Mouse (Mus musculus) limb, embryonic 11.5 days (tissue): ENCODE measurements around the gene Maml3. TPM values are rescaled to one million over a fixed set of nuclear protein-coding genes. Genes with fewer than 3 reads are reported as not detected.

Experiments
- ATAC-seq: fragments of 200-750 bp; cut with Nextera tagmentation; 2 replicates; pipeline ENCODE4 v1.8.0; 2017; ENCODE audit warnings: low read depth; ENCODE audit not compliant: insufficient number of reproducible peaks, low FRiP score, low TSS enrichment
- DNase-seq: peaks from one replicate; pipeline ENCODE4 v3.0.0-alpha.2; 2015; ENCODE audit warnings: low spot score
- H3K27ac ChIP-seq: fragments of 300-500 bp; sonication (generic); replicated peaks from 2 replicates; pipeline ENCODE4 v1.5.1; 2014; ENCODE audit warnings: low read depth, mild to moderate bottlenecking, low read length
- H3K27me3 ChIP-seq: fragments of 300-500 bp; sonication (generic); 2 replicates; pipeline ENCODE4 v1.6.1; 2014; ENCODE audit warnings: mild to moderate bottlenecking, low read length, mixed read lengths; ENCODE audit not compliant: control insufficient read depth, insufficient read depth
- H3K36me3 ChIP-seq: fragments of 300-500 bp; sonication (generic); 2 replicates; pipeline ENCODE4 v1.6.1; 2014; ENCODE audit warnings: mild to moderate bottlenecking, low read length, moderate library complexity, mixed read lengths; ENCODE audit not compliant: control insufficient read depth, insufficient read depth
- H3K4me1 ChIP-seq: fragments of 300-500 bp; sonication (generic); 2 replicates; pipeline ENCODE4 v1.6.1; 2014; ENCODE audit warnings: low read length, mixed read lengths; ENCODE audit not compliant: control insufficient read depth, insufficient read depth
- H3K4me2 ChIP-seq: fragments of 300-500 bp; sonication (generic); 2 replicates; pipeline ENCODE4 v1.6.1; 2014; ENCODE audit warnings: low read depth, mild to moderate bottlenecking, moderate library complexity; ENCODE audit not compliant: severe bottlenecking
- H3K4me3 ChIP-seq: fragments of 300-500 bp; sonication (generic); 2 replicates; pipeline ENCODE4 v1.5.1; 2014; ENCODE audit warnings: low read depth, low read length
- H3K9ac ChIP-seq: fragments of 300-500 bp; sonication (generic); 2 replicates; pipeline ENCODE4 v1.6.1; 2014; ENCODE audit warnings: mild to moderate bottlenecking, low read length
- H3K9me3 ChIP-seq: fragments of 300-500 bp; sonication (generic); 2 replicates; pipeline ENCODE4 v1.6.1; 2016; ENCODE audit warnings: low read length; ENCODE audit not compliant: control insufficient read depth
- WGBS: fragments of 180-500 bp; shearing (Covaris S2); extraction: QIAGEN DNeasy Blood & Tissue Kit; methylation state at CpG from one replicate; pipeline ENCODE4 v1.1.7; 2014; 5-methylcytosine and 5-hydroxymethylcytosine counted together
- polyA plus RNA-seq: library from polyadenylated mRNA; unstranded; fragments of >200 nt; fragmentation: Nextera tagmentation; extraction: Ambion mirVana; gene quantifications from 2 replicates; pipeline ENCODE4 v1.2.1, GENCODE M21; 2014

The Maml3 gene
- polyA plus RNA-seq, 1 experiment from 2014 or later = 4.3 TPM

DNA sequence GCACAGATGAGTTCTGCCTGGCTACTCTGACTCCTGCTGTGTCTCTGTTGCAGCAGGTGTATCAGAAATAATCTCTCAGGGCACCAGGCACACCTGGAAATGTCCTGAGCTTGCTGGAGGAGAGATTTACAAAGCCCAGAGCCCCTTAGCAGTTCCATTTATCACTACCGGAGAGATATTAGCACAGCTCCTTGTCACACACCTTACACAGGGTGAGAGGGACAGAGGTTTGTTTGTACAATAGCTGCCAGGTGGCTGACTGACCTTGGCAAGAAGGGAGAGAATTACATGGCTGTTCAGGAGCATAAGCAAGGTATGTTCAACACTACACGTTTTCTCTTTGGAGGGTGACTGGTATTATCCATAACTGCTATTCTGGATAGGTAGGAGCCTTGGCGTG lies 409.2 kb downstream of the Maml3 start:
- H3K27me3 ChIP-seq = no peaks in the 10 kb centered on the region
- H3K9ac ChIP-seq = no peak overlapping the region
- no peak overlapping the region for H3K4me2 ChIP-seq
- no peak overlapping the region for H3K4me3 ChIP-seq
- H3K4me1 ChIP-seq = peaks cover 5% of the 10 kb centered on the region
- WGBS = 81% methylated on average over 3 of the region's 3 CpGs
- no peak for ATAC-seq
- H3K36me3 ChIP-seq = no peaks in the 10 kb centered on the region
- no peak for DNase-seq
- no peaks in the 10 kb centered on the region for H3K9me3 ChIP-seq
- H3K27ac ChIP-seq = no peak overlapping the region

DNA sequence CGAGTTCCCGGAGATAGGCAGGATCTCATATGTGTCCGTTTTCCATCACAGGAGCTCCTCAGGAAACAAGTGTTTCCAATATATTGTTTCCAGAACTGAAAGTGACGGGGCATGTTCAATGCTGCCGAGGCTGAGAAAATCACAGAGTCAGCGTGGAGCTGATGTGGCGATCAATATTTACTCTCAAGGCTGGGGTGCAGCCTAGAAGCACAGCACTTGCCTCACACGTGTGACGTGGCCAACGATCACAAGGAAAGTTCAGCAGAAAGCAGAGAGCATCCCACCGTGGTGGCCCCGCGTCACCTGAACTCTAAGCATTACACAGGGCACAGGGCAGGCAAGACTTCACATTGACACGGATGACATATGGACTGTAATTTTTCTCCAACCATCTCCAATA lies 410.3 kb downstream of the Maml3 start:
- 90% methylated on average over 14 of the region's 14 CpGs for WGBS
- no peak overlapping the region for H3K27ac ChIP-seq
- H3K4me2 ChIP-seq = no peak overlapping the region
- H3K36me3 ChIP-seq = 0 out of 2 replicates have a peak, but pooled peaks cover 3% of the 10 kb centered on the region
- no peak overlapping the region for H3K9ac ChIP-seq
- no peak for DNase-seq
- no peak overlapping the region for H3K4me3 ChIP-seq
- no peaks in the 10 kb centered on the region for H3K4me1 ChIP-seq
- no peaks in the 10 kb centered on the region for H3K27me3 ChIP-seq
- H3K9me3 ChIP-seq = no peaks in the 10 kb centered on the region
- no peak for ATAC-seq

DNA sequence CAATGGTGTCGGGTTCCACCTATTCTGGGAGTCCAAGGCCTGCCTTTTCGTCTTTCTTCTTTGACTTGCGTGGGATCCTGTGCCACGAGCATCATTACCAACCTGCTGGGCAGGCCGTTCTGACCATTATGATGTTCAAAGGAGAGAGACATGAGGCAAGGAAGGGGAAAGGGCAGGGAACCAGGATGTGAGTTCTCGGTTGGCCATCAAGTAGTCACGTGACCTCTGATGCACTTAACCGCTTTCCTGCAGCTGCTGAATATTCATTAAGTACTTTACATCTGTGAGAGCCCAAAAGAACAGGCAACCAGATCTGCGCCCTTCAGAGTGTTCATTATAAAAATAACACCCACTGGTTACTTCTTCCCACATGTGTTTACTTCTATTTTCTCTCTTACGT lies 411.7 kb downstream of the Maml3 start:
- Histone ChIP-seq H3K27me3 (no peaks in the 10 kb centered on the region), H3K4me2 (no peak overlapping the region), H3K27ac (no peak overlapping the region), H3K4me3 (no peak overlapping the region), H3K9me3 (no peaks in the 10 kb centered on the region), H3K9ac (no peak overlapping the region), H3K36me3 (peaks cover 3% of the 10 kb centered on the region; the same call in 1 of the 2 replicates), H3K4me1 (no peaks in the 10 kb centered on the region)
- DNase-seq (no peak), ATAC-seq (no peak)
- WGBS = 85% methylated on average over 10 of the region's 10 CpGs

DNA sequence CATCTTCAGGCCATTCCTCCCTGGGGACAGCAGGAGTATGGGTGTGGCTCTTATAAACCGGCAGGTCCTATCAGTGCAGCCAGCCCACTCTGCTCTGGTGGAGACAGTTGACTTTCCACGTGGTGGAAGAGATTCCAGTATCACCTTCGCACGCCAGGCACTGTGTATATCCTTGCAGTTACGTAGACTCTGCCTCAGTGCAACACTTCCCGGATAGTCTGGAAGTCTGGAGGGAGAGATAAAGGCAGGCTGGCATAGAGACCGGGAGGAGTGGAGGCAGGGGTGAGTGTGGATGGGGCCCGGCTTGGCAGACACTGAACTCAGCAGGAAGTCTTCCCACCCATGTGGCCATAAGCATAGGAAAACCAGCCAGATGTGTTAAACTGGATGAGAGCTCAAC lies 416.2 kb downstream of the Maml3 start:
- no peak overlapping the region for H3K9ac ChIP-seq
- H3K4me2 ChIP-seq = no peak overlapping the region
- H3K4me1 ChIP-seq = no peaks in the 10 kb centered on the region
- no peaks in the 10 kb centered on the region for H3K9me3 ChIP-seq
- 86% methylated on average over 8 of the region's 8 CpGs for WGBS
- H3K27me3 ChIP-seq = no peaks in the 10 kb centered on the region
- no peak overlapping the region for H3K4me3 ChIP-seq
- H3K36me3 ChIP-seq = peaks cover 3% of the 10 kb centered on the region; the same call in 1 of the 2 replicates
- DNase-seq (no peak), ATAC-seq (no peak)
- no peak overlapping the region for H3K27ac ChIP-seq

DNA sequence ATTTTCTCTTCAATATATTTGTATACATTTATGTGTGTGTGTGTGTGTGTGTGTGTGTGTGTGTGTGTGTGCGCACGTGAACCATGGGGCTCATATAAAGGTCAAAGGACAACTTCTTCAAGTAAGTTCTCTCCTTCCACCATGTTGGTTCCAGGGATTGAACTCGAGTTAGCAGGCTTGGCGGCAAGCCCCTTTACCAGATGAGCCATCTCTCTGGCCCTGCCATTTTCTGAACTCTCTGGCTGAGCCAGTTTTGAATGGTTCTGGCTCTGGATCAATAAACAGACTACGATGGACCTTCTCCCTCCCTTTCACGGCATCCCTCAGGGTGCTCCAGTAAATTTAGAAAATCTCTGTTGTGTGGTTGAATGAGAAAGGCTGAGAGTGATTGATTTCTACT lies 418.1 kb downstream of the Maml3 start:
- H3K9ac ChIP-seq = no peak overlapping the region
- H3K4me3 ChIP-seq = no peak overlapping the region
- peaks cover 3% of the 10 kb centered on the region; the same call in 1 of the 2 replicates for H3K36me3 ChIP-seq
- H3K9me3 ChIP-seq = no peaks in the 10 kb centered on the region
- H3K27me3 ChIP-seq = no peaks in the 10 kb centered on the region
- WGBS = 89% methylated on average over 6 of the region's 6 CpGs
- H3K4me2 ChIP-seq = no peak overlapping the region
- H3K4me1 ChIP-seq = no peaks in the 10 kb centered on the region
- DNase-seq (no peak), ATAC-seq (no peak)
- no peak overlapping the region for H3K27ac ChIP-seq

DNA sequence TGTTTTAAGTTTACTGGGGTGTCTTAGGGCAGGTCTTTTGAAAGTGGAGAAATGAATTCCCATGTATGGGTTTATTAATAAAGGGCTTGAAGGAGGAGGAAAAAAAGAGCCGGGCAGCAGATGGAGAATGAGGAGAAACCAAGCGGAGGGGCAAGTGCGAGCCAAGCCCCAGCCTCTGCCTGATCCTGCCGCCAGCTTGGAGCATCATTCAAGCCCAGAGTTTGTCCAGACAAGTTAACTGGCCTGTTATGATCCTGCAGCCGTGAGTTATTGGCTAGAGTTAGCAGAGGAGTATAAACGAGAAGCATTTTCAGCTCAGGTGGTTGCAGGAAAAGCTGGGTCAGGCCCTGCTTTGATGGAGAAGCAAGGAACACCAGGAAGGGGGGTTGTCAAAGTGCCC lies 418.6 kb downstream of the Maml3 start:
- no peak for DNase-seq
- Histone ChIP-seq H3K27ac (no peak overlapping the region), H3K36me3 (peaks cover 3% of the 10 kb centered on the region; the same call in 1 of the 2 replicates), H3K4me3 (no peak overlapping the region), H3K9ac (no peak overlapping the region), H3K9me3 (no peaks in the 10 kb centered on the region), H3K27me3 (no peaks in the 10 kb centered on the region), H3K4me2 (no peak overlapping the region), H3K4me1 (no peaks in the 10 kb centered on the region)
- ATAC-seq = no peak
- WGBS = 75% methylated on average over 6 of the region's 6 CpGs

DNA sequence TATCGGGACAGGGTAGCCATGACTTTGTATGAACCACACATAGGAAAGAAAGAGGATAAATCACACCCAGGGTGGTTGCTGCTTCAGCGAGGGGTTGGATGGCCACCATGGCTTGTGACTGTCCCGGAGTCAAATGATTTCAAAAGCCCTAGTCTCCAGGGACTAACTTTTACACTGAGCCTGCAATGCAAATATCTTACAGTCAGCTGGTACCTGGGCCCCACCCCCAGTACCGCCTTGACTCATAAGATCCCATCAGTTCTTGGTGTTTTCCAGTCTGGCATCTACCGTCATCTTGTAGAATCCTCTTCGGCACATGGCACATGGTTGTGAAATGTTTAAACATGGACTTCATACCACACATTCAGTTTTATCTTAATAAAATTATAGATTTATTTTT lies 419.3 kb downstream of the Maml3 start:
- H3K4me3 ChIP-seq = no peak overlapping the region
- no peak overlapping the region for H3K9ac ChIP-seq
- no peaks in the 10 kb centered on the region for H3K27me3 ChIP-seq
- ATAC-seq = no peak
- no peaks in the 10 kb centered on the region for H3K4me1 ChIP-seq
- 93% methylated on average over 6 of the region's 6 CpGs for WGBS
- no peaks in the 10 kb centered on the region for H3K9me3 ChIP-seq
- H3K27ac ChIP-seq = no peak overlapping the region
- H3K4me2 ChIP-seq = no peak overlapping the region
- peaks cover 3% of the 10 kb centered on the region; the same call in 1 of the 2 replicates for H3K36me3 ChIP-seq
- no peak for DNase-seq

DNA sequence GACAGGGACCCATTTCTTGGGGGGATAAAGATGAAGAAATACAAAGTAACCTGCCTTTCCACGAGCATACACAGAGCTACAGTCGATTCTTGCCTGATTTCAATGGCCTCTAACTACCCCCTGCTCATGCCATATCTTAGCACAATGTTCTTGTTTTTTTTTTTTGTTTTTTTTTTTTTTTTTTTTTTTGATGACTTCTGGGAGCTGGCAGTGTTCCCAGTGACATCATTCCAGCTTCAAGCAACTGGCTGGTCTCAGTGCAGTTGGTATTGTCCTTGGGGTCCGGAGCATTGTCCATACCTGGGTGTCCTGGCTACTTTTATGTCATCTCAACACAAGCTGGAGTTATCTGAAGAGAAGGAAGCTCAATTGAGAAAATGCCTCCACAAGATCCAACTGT lies 429.9 kb downstream of the Maml3 start:
- Histone ChIP-seq H3K27ac (no peak overlapping the region), H3K4me3 (no peak overlapping the region), H3K4me1 (no peaks in the 10 kb centered on the region), H3K36me3 (no peaks in the 10 kb centered on the region), H3K4me2 (no peak overlapping the region), H3K9me3 (no peaks in the 10 kb centered on the region), H3K9ac (no peak overlapping the region), H3K27me3 (no peaks in the 10 kb centered on the region)
- 78% methylated on average over 3 of the region's 3 CpGs for WGBS
- DNase-seq (no peak), ATAC-seq (no peak)

DNA sequence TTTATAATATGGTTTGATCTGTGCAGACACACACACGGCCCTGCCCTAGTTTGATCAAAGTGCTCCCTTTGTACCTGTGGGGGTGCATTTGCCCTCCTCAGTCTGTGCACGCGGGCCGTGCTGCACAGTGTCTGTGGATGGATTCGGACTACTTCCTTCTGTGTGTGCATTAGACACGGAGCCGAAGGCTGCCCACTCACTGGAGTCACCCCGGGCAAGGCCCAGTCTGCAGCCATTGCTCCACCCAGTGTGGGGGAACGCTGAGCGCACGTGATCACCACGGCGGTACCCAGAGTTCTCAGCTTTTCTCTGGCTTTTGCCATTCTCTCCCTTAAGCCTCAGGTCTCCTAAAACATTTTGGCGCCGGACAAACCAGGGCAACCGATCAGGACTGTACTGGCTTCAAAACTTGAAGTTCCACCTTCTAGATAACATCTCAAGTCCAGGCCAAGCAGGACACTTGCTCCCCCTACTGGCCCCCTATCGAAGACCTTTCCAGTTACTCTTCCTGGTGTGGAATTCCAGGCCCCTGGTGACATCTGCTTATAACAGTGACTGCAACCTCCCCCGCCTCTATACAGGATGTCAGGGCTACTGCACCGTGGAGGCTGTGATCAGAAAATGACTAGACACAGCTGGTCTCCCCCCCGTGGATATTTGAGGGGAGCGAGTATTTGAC lies 431.3 kb downstream of the Maml3 start:
- no peak for ATAC-seq
- H3K27me3 ChIP-seq = no peaks in the 10 kb centered on the region
- no peak overlapping the region for H3K4me3 ChIP-seq
- no peak overlapping the region for H3K27ac ChIP-seq
- H3K36me3 ChIP-seq = no peaks in the 10 kb centered on the region
- no peaks in the 10 kb centered on the region for H3K4me1 ChIP-seq
- no peak overlapping the region for H3K9ac ChIP-seq
- DNase-seq = peak; percentile 60
- WGBS = 72% methylated on average over 21 of the region's 21 CpGs
- H3K9me3 ChIP-seq = no peaks in the 10 kb centered on the region
- no peak overlapping the region for H3K4me2 ChIP-seq
